Mouse (Mus musculus): ENCODE data around the gene Rab3gap2. TPM values are rescaled to one million over a fixed set of nuclear protein-coding genes. Genes with fewer than 3 reads are reported as not detected.
A peak's percentile ranks its signal among the peaks of the same experiment; 100 is the strongest.

Gene Rab3gap2
- polyA plus RNA-seq (2014; fragmentation: Nextera tagmentation; extraction: Ambion mirVana) = 20.4 and 21.2 TPM in 2 replicates

DNA sequence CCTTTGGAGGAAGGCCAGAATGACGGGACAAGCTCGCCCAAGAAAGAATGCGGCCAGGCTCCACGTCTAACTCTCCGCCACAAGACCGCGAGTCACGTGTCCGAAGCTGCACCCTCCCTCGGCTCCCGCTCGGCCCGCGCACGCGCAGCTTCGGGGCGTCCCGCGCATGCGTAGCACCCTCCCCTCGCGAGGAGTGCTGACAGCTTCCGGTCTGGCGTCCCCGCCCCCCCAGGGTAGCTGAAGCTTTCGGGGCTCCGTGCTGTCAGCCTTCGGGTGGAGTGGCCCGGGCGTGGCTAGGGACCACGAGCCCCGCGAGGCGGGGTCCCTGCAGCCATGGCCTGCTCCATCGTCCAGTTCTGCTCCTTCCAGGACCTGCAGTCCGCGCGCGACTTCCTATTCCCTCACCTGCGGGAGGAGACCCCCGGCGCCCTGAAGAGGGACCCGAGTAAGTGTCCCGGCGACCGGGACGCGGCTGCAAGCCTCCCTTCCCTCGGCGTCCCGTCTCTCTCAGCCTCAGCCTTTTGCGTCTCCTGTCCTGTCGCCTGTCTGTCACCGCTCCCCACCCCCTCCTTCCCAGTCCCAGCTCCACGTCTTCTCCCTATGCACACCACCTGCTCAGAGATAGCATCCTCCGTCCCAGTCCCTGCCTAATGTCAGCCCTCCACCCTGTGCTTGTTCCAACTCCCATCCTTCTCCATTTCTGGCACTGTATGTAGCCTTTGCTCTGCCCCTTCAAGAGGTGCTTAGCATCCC is at the start of gene Rab3gap2:
TSS of gene Rab3gap2 (plus strand) at position 209 of the 753 bp plus-strand sequence.
- Histone ChIP-seq H3K9me3 (replicated peaks; ENCODE audit: control insufficient read depth, low read length) (no peaks in the 10 kb centered on the region; the same call in 1 of the 2 replicates), H3K27me3 (ENCODE audit: control insufficient read depth, insufficient read depth, low read length) (no peaks in the 10 kb centered on the region), H3K4me2 (ENCODE audit: low read depth, low read length) (peak within 1 kb of the TSS; percentile 76), H3K36me3 (replicated peaks; ENCODE audit: control insufficient read depth, insufficient read depth, low read depth, low read length) (no peaks in the 10 kb centered on the region), H3K4me3 (ENCODE audit: low read depth, low read length) (peak within 1 kb of the TSS; percentile 86), H3K27ac (replicated peaks; ENCODE audit: low read depth, low read length) (0 out of 2 replicates have a peak within 1 kb of the TSS, but pooled peaks have one; percentile 28), H3K9ac (replicated peaks; ENCODE audit: low read length) (peak within 1 kb of the TSS; percentile 75), H3K4me1 (ENCODE audit: control insufficient read depth, insufficient read depth, low read length) (no peaks in the 10 kb centered on the region)
- peak; percentile 97 for DNase-seq (ENCODE audit: low spot score)
- peak; percentile 91 for ATAC-seq (replicated peaks; ENCODE audit: insufficient number of reproducible peaks, low FRiP score, low TSS enrichment, low read depth)
- WGBS = under 1% methylated on average over 56 of the region's 57 CpGs

DNA sequence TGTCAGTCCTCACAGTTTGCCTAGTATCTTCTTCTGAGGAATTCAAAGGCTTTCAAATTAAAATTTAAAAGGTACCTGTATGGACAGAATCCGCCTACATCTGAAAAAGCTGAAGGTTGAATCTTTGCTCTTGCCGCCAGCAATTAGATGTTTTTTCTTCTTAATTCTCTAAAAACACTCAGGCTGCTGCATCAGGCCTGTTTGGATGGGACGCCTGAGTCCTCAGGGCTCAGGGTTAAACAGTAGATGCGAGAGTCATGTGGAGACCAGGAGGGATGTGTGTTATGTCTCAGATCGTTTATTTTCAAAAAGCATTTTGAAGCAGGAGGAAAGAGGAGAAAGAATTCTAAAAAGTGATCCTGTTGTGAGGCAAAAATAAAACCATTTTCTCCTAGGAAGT is 30.3 kb upstream of the Rab3gap2 start:
- no peak for ATAC-seq (replicated peaks; ENCODE audit: insufficient number of reproducible peaks, low FRiP score, low TSS enrichment, low read depth)
- H3K27ac ChIP-seq (replicated peaks; ENCODE audit: low read depth, low read length) = no peak overlapping the region
- H3K36me3 ChIP-seq (replicated peaks; ENCODE audit: control insufficient read depth, insufficient read depth, low read depth, low read length) = no peaks in the 10 kb centered on the region
- no peak overlapping the region for H3K4me3 ChIP-seq (ENCODE audit: low read depth, low read length)
- H3K27me3 ChIP-seq (ENCODE audit: control insufficient read depth, insufficient read depth, low read length) = no peaks in the 10 kb centered on the region
- no peak overlapping the region for H3K9ac ChIP-seq (replicated peaks; ENCODE audit: low read length)
- no peaks in the 10 kb centered on the region for H3K9me3 ChIP-seq (replicated peaks; ENCODE audit: control insufficient read depth, low read length)
- H3K4me1 ChIP-seq (ENCODE audit: control insufficient read depth, insufficient read depth, low read length) = no peaks in the 10 kb centered on the region
- H3K4me2 ChIP-seq (ENCODE audit: low read depth, low read length) = no peak overlapping the region
- DNase-seq (ENCODE audit: low spot score) = no peak
- 86% methylated on average over 5 of the region's 5 CpGs for WGBS

GRCm38 (mm10) chr1:185177860-185178259 is 26.1 kb upstream of the Rab3gap2 start:
- no peak for DNase-seq (ENCODE audit: low spot score)
- no peak for ATAC-seq (replicated peaks; ENCODE audit: insufficient number of reproducible peaks, low FRiP score, low TSS enrichment, low read depth)
- Histone ChIP-seq H3K4me2 (ENCODE audit: low read depth, low read length) (no peak overlapping the region), H3K36me3 (replicated peaks; ENCODE audit: control insufficient read depth, insufficient read depth, low read depth, low read length) (no peaks in the 10 kb centered on the region), H3K9me3 (replicated peaks; ENCODE audit: control insufficient read depth, low read length) (no peaks in the 10 kb centered on the region), H3K27ac (replicated peaks; ENCODE audit: low read depth, low read length) (no peak overlapping the region), H3K9ac (replicated peaks; ENCODE audit: low read length) (no peak overlapping the region), H3K4me1 (ENCODE audit: control insufficient read depth, insufficient read depth, low read length) (no peaks in the 10 kb centered on the region), H3K27me3 (ENCODE audit: control insufficient read depth, insufficient read depth, low read length) (no peaks in the 10 kb centered on the region), H3K4me3 (ENCODE audit: low read depth, low read length) (no peak overlapping the region)
- 85% methylated on average over 6 of the region's 6 CpGs for WGBS

- Histone ChIP-seq H3K9me3 (replicated peaks; ENCODE audit: control insufficient read depth, low read length) (no peaks in the 10 kb centered on the region), H3K4me2 (ENCODE audit: low read depth, low read length) (no peak overlapping the region), H3K4me3 (ENCODE audit: low read depth, low read length) (no peak overlapping the region), H3K27ac (replicated peaks; ENCODE audit: low read depth, low read length) (no peak overlapping the region), H3K4me1 (ENCODE audit: control insufficient read depth, insufficient read depth, low read length) (no peaks in the 10 kb centered on the region), H3K36me3 (replicated peaks; ENCODE audit: control insufficient read depth, insufficient read depth, low read depth, low read length) (no peaks in the 10 kb centered on the region), H3K27me3 (ENCODE audit: control insufficient read depth, insufficient read depth, low read length) (no peaks in the 10 kb centered on the region), H3K9ac (replicated peaks; ENCODE audit: low read length) (no peak overlapping the region)
- no peak for ATAC-seq (replicated peaks; ENCODE audit: insufficient number of reproducible peaks, low FRiP score, low TSS enrichment, low read depth)
- peak; percentile 68 for DNase-seq (ENCODE audit: low spot score)
- 30% methylated on average over 9 of the region's 9 CpGs for WGBS
These were observed 20.2 kb upstream of the Rab3gap2 start for GRCm38 (mm10) chr1:185183591-185184330.

DNA sequence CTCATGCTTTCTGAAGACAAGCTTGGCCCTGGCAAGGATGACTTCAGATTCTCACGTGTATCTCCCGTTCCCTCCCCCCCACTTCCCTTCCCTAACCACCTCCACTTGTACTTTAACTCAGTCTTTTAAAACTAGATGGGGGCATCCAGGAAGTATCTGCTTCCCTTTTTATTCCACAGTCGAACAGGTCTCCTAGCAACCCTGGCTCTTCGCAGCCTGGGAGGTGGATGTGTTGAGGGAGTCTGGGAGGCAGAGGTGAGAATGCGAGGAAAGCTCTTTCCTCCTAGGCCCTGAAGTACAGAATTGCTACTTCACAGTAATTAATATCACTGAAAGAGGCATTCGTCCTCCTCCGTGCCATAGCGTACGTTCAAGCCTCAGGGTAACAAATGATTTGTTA is 18.4 kb upstream of the Rab3gap2 start:
- DNase-seq (ENCODE audit: low spot score) (no peak), ATAC-seq (replicated peaks; ENCODE audit: insufficient number of reproducible peaks, low FRiP score, low TSS enrichment, low read depth) (no peak)
- no peaks in the 10 kb centered on the region for H3K36me3 ChIP-seq (replicated peaks; ENCODE audit: control insufficient read depth, insufficient read depth, low read depth, low read length)
- 70% methylated on average over 9 of the region's 9 CpGs for WGBS
- no peak overlapping the region for H3K9ac ChIP-seq (replicated peaks; ENCODE audit: low read length)
- H3K4me2 ChIP-seq (ENCODE audit: low read depth, low read length) = no peak overlapping the region
- H3K27ac ChIP-seq (replicated peaks; ENCODE audit: low read depth, low read length) = no peak overlapping the region
- H3K4me1 ChIP-seq (ENCODE audit: control insufficient read depth, insufficient read depth, low read length) = no peaks in the 10 kb centered on the region
- no peaks in the 10 kb centered on the region for H3K9me3 ChIP-seq (replicated peaks; ENCODE audit: control insufficient read depth, low read length)
- H3K4me3 ChIP-seq (ENCODE audit: low read depth, low read length) = no peak overlapping the region
- no peaks in the 10 kb centered on the region for H3K27me3 ChIP-seq (ENCODE audit: control insufficient read depth, insufficient read depth, low read length)

- no peak; the same call in 1 of the 2 replicates for ATAC-seq (replicated peaks; ENCODE audit: insufficient number of reproducible peaks, low FRiP score, low TSS enrichment, low read depth)
- DNase-seq (ENCODE audit: low spot score) = peak; percentile 74
- no peaks in the 10 kb centered on the region for H3K36me3 ChIP-seq (replicated peaks; ENCODE audit: control insufficient read depth, insufficient read depth, low read depth, low read length)
- no peak overlapping the region for H3K27ac ChIP-seq (replicated peaks; ENCODE audit: low read depth, low read length)
- no peak overlapping the region for H3K4me3 ChIP-seq (ENCODE audit: low read depth, low read length)
- H3K9ac ChIP-seq (replicated peaks; ENCODE audit: low read length) = no peak overlapping the region
- H3K27me3 ChIP-seq (ENCODE audit: control insufficient read depth, insufficient read depth, low read length) = no peaks in the 10 kb centered on the region
- no peak overlapping the region for H3K4me2 ChIP-seq (ENCODE audit: low read depth, low read length)
- no peaks in the 10 kb centered on the region for H3K9me3 ChIP-seq (replicated peaks; ENCODE audit: control insufficient read depth, low read length)
- no peaks in the 10 kb centered on the region for H3K4me1 ChIP-seq (ENCODE audit: control insufficient read depth, insufficient read depth, low read length)
- 68% methylated on average over 13 of the region's 13 CpGs for WGBS
These were observed 16.7 kb upstream of the Rab3gap2 start for GRCm38 (mm10) chr1:185187135-185187785.

DNA sequence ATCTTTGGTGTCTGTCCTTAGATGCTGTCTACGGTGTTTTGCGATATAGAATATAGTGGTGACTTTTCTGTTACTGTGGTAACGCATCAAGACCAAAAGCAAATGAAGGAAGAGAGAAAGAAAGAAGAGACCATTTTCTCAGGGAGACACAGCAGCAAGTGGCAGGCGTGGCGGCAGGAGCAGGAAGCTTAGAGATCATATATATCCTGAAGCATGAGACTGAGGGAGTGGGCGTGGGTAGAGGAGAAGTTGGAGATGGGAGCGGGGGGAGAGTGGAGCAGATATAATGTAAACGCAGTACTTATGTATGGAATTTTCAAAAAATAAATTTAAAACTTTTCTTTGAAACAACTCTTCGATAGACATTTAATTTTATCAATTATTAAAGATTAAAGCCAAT is 14.0 kb upstream of the Rab3gap2 start:
- Histone ChIP-seq H3K27me3 (ENCODE audit: control insufficient read depth, insufficient read depth, low read length) (no peaks in the 10 kb centered on the region), H3K4me3 (ENCODE audit: low read depth, low read length) (no peak overlapping the region), H3K36me3 (replicated peaks; ENCODE audit: control insufficient read depth, insufficient read depth, low read depth, low read length) (no peaks in the 10 kb centered on the region), H3K9ac (replicated peaks; ENCODE audit: low read length) (no peak overlapping the region), H3K27ac (replicated peaks; ENCODE audit: low read depth, low read length) (no peak overlapping the region), H3K9me3 (replicated peaks; ENCODE audit: control insufficient read depth, low read length) (no peaks in the 10 kb centered on the region), H3K4me1 (ENCODE audit: control insufficient read depth, insufficient read depth, low read length) (no peaks in the 10 kb centered on the region), H3K4me2 (ENCODE audit: low read depth, low read length) (no peak overlapping the region)
- 88% methylated on average over 9 of the region's 9 CpGs for WGBS
- DNase-seq (ENCODE audit: low spot score) = no peak
- ATAC-seq (replicated peaks; ENCODE audit: insufficient number of reproducible peaks, low FRiP score, low TSS enrichment, low read depth) = no peak

All from embryonic facial prominence, embryonic 11.5 days (tissue).